Mouse (Mus musculus) liver, adult 2 months (tissue): ENCODE data around the gene Ddit4.

Experiments
- CTCF ChIP-seq: fragments of 200-500 bp; IDR thresholded peaks from 2 replicates; pipeline ENCODE4 v1.5.1; 2011; ENCODE audit warnings: low read depth, low read length, control low read depth
- POLR2A ChIP-seq: fragments of 200-500 bp; IDR thresholded peaks from 2 replicates; pipeline ENCODE4 v1.6.1; 2011; ENCODE audit warnings: low read length, control low read depth; ENCODE audit not compliant: insufficient read depth; ENCODE audit errors: extremely low read depth

DNA sequence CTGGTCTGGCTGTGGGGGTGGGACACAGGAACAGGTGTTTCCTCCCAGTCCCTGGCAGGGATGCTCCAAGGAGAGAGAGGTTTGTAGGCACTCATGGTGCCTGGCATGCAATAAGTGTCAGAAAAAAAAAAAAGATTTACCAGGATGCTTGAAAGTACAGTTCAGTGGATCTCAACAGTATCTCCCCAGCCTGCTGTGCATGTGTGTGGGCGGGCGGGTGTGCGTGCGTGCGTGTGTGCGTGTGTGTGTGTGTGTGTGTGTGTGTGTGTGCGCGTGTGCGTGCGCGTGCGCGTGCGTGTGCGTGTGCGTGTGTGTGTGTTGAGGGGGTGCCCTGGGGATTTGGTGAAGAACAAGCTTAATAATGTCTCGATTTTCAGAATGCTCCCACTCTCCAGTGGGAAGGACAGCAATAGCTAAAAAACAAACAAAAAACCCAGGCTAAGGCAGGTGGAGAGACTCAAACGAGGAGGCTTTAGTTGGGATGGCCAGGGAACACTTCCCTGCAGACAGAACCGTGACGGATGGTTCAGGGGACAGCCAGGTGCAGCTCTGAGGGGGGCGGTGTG is 9.3 kb downstream of the Ddit4 start:
- TF ChIP-seq CTCF (no peak), POLR2A (no peak)
